Mouse (Mus musculus) kidney, adult 9 months (tissue): ENCODE measurements around the gene Gm13043.
"Not testable (repeated sequence)": the region's sequence is repeated elsewhere in the genome, so short reads cannot be mapped to it uniquely, and the experiment has no call there.

Experiments
- DNase-seq: peaks from one replicate; pipeline ENCODE4 v3.0.0; 2022

Gene Gm13043

DNA sequence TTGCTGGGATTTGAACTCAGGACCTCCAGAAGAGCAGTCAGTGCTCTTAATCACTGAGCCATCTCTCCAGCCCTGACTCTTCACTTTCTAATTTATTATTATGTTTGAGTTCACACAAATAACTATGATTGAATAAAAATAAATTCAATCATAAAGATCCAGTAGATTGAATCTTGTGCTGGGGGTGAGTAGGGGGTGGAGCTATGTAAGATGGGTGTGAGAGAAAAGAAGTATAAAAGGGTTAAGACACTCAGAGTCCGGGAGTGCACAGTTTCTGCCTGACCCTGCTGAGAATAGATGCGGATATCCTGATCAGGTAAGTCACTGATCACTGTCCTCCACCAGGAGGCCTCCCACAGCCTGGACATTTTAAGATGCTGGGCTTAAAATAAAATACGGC is at the start of gene Gm13043:
Gene Gm13043, plus strand, starts transcription at position 301 of the 400 bp plus-strand sequence.
- no peak for DNase-seq

DNA sequence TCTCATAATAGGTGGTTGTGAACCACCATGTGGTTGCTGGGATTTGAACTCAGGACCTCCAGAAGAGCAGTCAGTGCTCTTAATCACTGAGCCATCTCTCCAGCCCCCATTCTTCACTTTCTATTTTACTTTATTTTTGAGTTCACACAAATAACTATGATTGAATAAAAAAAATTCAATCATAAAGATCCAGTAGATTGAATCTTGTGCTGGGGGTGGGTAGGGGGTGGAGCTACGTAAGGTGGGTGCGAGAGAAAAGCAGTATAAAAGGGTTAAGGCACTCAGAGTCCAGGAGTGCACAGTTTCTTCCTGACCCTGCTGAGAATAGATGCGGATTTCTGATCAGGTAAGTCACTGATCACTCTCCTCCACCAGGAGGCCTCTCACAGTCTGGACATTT is 24.5 kb downstream of the Gm13043 start, which contains the start of gene Gm13040:
Gene Gm13040, plus strand, starts transcription at position 301 of the 400 bp plus-strand sequence.
- DNase-seq: not testable (repeated sequence)

DNA sequence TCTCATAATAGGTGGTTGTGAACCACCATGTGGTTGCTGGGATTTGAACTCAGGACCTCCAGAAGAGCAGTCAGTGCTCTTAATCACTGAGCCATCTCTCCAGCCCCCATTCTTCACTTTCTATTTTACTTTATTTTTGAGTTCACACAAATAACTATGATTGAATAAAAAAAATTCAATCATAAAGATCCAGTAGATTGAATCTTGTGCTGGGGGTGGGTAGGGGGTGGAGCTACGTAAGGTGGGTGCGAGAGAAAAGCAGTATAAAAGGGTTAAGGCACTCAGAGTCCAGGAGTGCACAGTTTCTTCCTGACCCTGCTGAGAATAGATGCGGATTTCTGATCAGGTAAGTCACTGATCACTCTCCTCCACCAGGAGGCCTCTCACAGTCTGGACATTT is 40.3 kb downstream of the Gm13043 start, which contains the start of the genes BC080695 and Gm13057:
Gene BC080695, plus strand, starts transcription at position 301 of the 400 bp plus-strand sequence.
Gene Gm13057, plus strand, starts transcription at position 310 of the 400 bp plus-strand sequence.
- DNase-seq: not testable (repeated sequence)
